Mouse (Mus musculus) small intestine, adult 2 months (tissue): ENCODE data around the gene Ckap2l. TPM values are rescaled to one million over a fixed set of nuclear protein-coding genes. Genes with fewer than 3 reads are reported as not detected.

Experiments
- H3K27ac ChIP-seq: fragments of 200-500 bp; 2 replicates; pipeline ENCODE4 v1.5.1; 2012; ENCODE audit warnings: low read depth, low read length, control low read depth, inconsistent platforms; ENCODE audit not compliant: insufficient read depth
- H3K27me3 ChIP-seq: fragments of 200-500 bp; 2 replicates; pipeline ENCODE4 v1.6.1; 2012; ENCODE audit warnings: mild to moderate bottlenecking, moderate library complexity, low read length, inconsistent platforms; ENCODE audit not compliant: control insufficient read depth, insufficient read depth
- H3K36me3 ChIP-seq: fragments of 200-500 bp; 2 replicates; pipeline ENCODE4 v1.6.1; 2012; ENCODE audit warnings: mild to moderate bottlenecking, low read length, control low read depth, inconsistent platforms; ENCODE audit not compliant: control insufficient read depth, insufficient read depth
- H3K4me1 ChIP-seq: fragments of 200-500 bp; 2 replicates; pipeline ENCODE4 v1.6.1; 2012; ENCODE audit warnings: low read length, inconsistent platforms, mixed read lengths; ENCODE audit not compliant: control insufficient read depth, insufficient read depth, insufficient read length
- H3K4me3 ChIP-seq: fragments of 200-500 bp; 2 replicates; pipeline ENCODE4 v1.5.1; 2012; ENCODE audit warnings: low read depth, mild to moderate bottlenecking, control low read depth, inconsistent platforms, low read length, moderate library complexity
- CTCF ChIP-seq: fragments of 200-500 bp; IDR thresholded peaks from 2 replicates; pipeline ENCODE4 v1.5.1; 2012; ENCODE audit warnings: low read depth, mild to moderate bottlenecking, control low read depth, inconsistent platforms, low read length, moderate library complexity, mixed read lengths; ENCODE audit not compliant: insufficient replicate concordance, insufficient read length; ENCODE audit errors: extremely low read depth
- POLR2A ChIP-seq: fragments of 200-500 bp; IDR thresholded peaks from 2 replicates; pipeline ENCODE4 v1.6.1; 2012; ENCODE audit warnings: low read depth, mild to moderate bottlenecking, control low read depth, inconsistent platforms, low read length, moderate library complexity
- WGBS: fragments of 180-500 bp; shearing (Covaris S2); methylation state at CpG from one replicate; pipeline ENCODE4 v1.1.7; 2018; 5-methylcytosine and 5-hydroxymethylcytosine counted together
- polyA plus RNA-seq: library from polyadenylated mRNA; depleted of rRNA; stranded (reverse); fragments of >200 nt; gene quantifications from 2 replicates; pipeline ENCODE4 v1.2.3, GENCODE M21; 2012

The Ckap2l gene
- polyA plus RNA-seq, 1 experiment: 0.91 TPM

- Histone ChIP-seq H3K4me1 (peaks cover 15% of the 10 kb centered on the region), H3K36me3 (no peaks in the 10 kb centered on the region), H3K4me3 (no peak overlapping the region), H3K27ac (no peak overlapping the region), H3K27me3 (no peaks in the 10 kb centered on the region)
- WGBS: 68% methylated on average over 2 of the region's 2 CpGs
- no peak for TF ChIP-seq POLR2A
These were observed 62.3 kb downstream of the Ckap2l start for GRCm38 (mm10) chr2:129234731-129235130.

GRCm38 (mm10) chr2:129233803-129234477 is 63.1 kb downstream of the Ckap2l start:
- no peaks in the 10 kb centered on the region for H3K36me3 ChIP-seq
- WGBS: 79% methylated on average over 9 of the region's 9 CpGs
- no peaks in the 10 kb centered on the region for H3K27me3 ChIP-seq
- H3K4me3 ChIP-seq: no peak overlapping the region
- TF ChIP-seq POLR2A (no peak), CTCF (no peak)
- H3K4me1 ChIP-seq: peaks cover 15% of the 10 kb centered on the region
- H3K27ac ChIP-seq: no peak overlapping the region

GRCm38 (mm10) chr2:129233218-129233617 is 63.8 kb downstream of the Ckap2l start:
- peaks cover 19% of the 10 kb centered on the region for H3K4me1 ChIP-seq
- no peak overlapping the region for H3K27ac ChIP-seq
- WGBS: 92% methylated on average over 1 of the region's 1 CpGs
- H3K36me3 ChIP-seq: no peaks in the 10 kb centered on the region
- TF ChIP-seq CTCF (no peak), POLR2A (no peak)
- no peaks in the 10 kb centered on the region for H3K27me3 ChIP-seq
- no peak overlapping the region for H3K4me3 ChIP-seq

GRCm38 (mm10) chr2:129232484-129232883 is 64.5 kb downstream of the Ckap2l start:
- WGBS: 34% methylated on average over 9 of the region's 9 CpGs
- Histone ChIP-seq H3K27me3 (no peaks in the 10 kb centered on the region), H3K4me3 (no peak overlapping the region), H3K27ac (peak overlapping the region; percentile 80), H3K4me1 (peaks cover 19% of the 10 kb centered on the region), H3K36me3 (no peaks in the 10 kb centered on the region)
- TF ChIP-seq CTCF (no peak), POLR2A (peak; percentile 44; the same call in 1 of the 2 replicates)

- WGBS: 29% methylated on average over 4 of the region's 4 CpGs
- no peak overlapping the region for H3K4me3 ChIP-seq
- no peak for TF ChIP-seq POLR2A
- no peak for TF ChIP-seq CTCF
- no peaks in the 10 kb centered on the region for H3K27me3 ChIP-seq
- no peaks in the 10 kb centered on the region for H3K36me3 ChIP-seq
- H3K4me1 ChIP-seq: peaks cover 19% of the 10 kb centered on the region
- H3K27ac ChIP-seq: peak overlapping the region; percentile 25
These were observed 65.0 kb downstream of the Ckap2l start for GRCm38 (mm10) chr2:129232023-129232422.

- WGBS: 48% methylated on average over 7 of the region's 7 CpGs
These were observed 67.7 kb downstream of the Ckap2l start for GRCm38 (mm10) chr2:129229316-129229715.

GRCm38 (mm10) chr2:129228571-129228970 is 68.4 kb downstream of the Ckap2l start:
- H3K27ac ChIP-seq: no peak overlapping the region
- no peaks in the 10 kb centered on the region for H3K36me3 ChIP-seq
- TF ChIP-seq CTCF: no peak
- no peak for TF ChIP-seq POLR2A
- no peaks in the 10 kb centered on the region for H3K27me3 ChIP-seq
- peaks cover 18% of the 10 kb centered on the region for H3K4me1 ChIP-seq
- WGBS: 57% methylated on average over 4 of the region's 4 CpGs
- H3K4me3 ChIP-seq: no peak overlapping the region

More at GRCm38 (mm10) chr2:129229316-129229715, 67.7 kb downstream of the Ckap2l start:
- peaks cover 19% of the 10 kb centered on the region for H3K4me1 ChIP-seq
- H3K36me3 ChIP-seq: no peaks in the 10 kb centered on the region
- H3K4me3 ChIP-seq: no peak overlapping the region
- no peak for TF ChIP-seq POLR2A
- no peak overlapping the region for H3K27ac ChIP-seq
- H3K27me3 ChIP-seq: no peaks in the 10 kb centered on the region
